Mouse (Mus musculus) spleen, postnatal 4 days (tissue): ENCODE measurements at regions not wholly inside any gene's neighbourhood (a gene's known extent, or its start where the extent isn't known, plus 50 kb on each side); places are given as distances from the start of the nearest gene placed in this dataset.

ENCODE experiments used
- DNase-seq, 2 experiments: peaks; one replicate each; pipeline ENCODE4 v3.0.0; 2022; ENCODE audit warnings: low spot score in 2 of 2

- DNase-seq: no peak
These were observed 63.8 kb upstream of the Fer start for GRCm38 (mm10) chr17:63798961-63799531.

DNA sequence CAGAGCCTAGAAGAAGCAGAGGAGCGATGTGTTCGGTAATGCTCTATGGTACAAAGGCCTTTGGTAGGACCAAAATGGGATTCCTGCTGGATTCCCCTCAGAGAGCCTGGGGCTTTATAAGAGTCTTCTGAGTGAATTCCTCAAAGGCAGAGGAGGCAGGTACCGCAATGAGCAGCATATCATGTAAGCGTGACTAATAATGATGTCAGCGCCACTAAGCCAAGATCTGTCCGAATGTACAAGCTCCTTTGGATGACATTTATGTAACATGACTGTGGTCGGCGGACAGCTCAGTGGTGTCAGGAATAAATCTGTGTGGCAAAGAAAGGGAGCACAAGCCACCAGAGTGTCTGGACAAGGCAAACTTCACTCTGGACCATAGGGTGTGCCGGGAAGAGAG is 61.5 kb upstream of the Fer start:
- DNase-seq: no peak

- no peak for DNase-seq
These were observed 60.0 kb upstream of the Fer start for GRCm38 (mm10) chr17:63802846-63803245.

GRCm38 (mm10) chr17:63803599-63803998 is 59.3 kb upstream of the Fer start:
- peak; percentile 38 to 78 for DNase-seq

GRCm38 (mm10) chr17:63804416-63804815 is 58.4 kb upstream of the Fer start:
- DNase-seq: no peak

GRCm38 (mm10) chr17:63806360-63806759 is 56.5 kb upstream of the Fer start:
- no peak for DNase-seq

- DNase-seq: no peak
These were observed 55.2 kb upstream of the Fer start for GRCm38 (mm10) chr17:63807590-63808228.

DNA sequence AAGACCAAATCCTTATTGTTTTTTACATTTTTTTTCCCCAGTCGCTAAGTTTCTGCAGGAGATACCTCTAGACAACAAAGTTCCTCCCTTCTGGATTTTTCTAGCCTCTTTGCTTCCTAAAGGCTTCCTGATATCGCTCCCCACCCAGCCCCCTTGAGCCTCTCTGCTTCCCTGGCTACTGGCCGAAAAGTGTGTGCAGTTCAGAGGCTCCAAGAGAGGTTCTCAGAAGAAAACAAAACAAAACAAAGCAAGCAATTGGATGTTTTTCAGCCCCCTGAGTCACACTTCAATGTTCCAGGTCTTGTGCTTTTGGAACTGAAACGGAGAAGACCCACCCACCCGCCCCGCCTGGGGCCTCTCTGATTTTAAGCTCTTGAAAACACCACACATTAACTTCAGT is 54.1 kb upstream of the Fer start:
- no peak for DNase-seq

GRCm38 (mm10) chr17:63811246-63811785 is 51.5 kb upstream of the Fer start:
- no peak for DNase-seq

- DNase-seq: no peak
These were observed 50.3 kb upstream of the Fer start for GRCm38 (mm10) chr17:63812586-63812985.
